Mouse (Mus musculus) midbrain, embryonic 16.5 days (tissue): ENCODE measurements at regions not wholly inside any gene's neighbourhood (a gene's known extent, or its start where the extent isn't known, plus 50 kb on each side); places are given as distances from the start of the nearest gene placed in this dataset.

Source experiments
- ATAC-seq: fragments of 200-750 bp; cut with Nextera tagmentation; 2 replicates; pipeline ENCODE4 v1.8.0; 2017; ENCODE audit warnings: moderate TSS enrichment
- H3K27ac ChIP-seq: fragments of 300-500 bp; sonication (generic); 2 replicates; pipeline ENCODE4 v1.5.1; 2014; ENCODE audit warnings: mild to moderate bottlenecking, low read length, mixed read lengths
- H3K27me3 ChIP-seq: fragments of 300-500 bp; sonication (generic); 2 replicates; pipeline ENCODE4 v1.6.1; 2014; ENCODE audit warnings: low read depth, low read length, mixed read lengths; ENCODE audit not compliant: control insufficient read depth, insufficient read depth
- H3K36me3 ChIP-seq: fragments of 300-500 bp; sonication (generic); 2 replicates; pipeline ENCODE4 v1.6.1; 2014; ENCODE audit warnings: mild to moderate bottlenecking, low read length, moderate library complexity, mixed read lengths; ENCODE audit not compliant: control insufficient read depth, insufficient read depth
- H3K4me1 ChIP-seq: fragments of 300-500 bp; sonication (generic); 2 replicates; pipeline ENCODE4 v1.6.1; 2014; ENCODE audit warnings: mild to moderate bottlenecking, low read length, mixed read lengths; ENCODE audit not compliant: control insufficient read depth, insufficient read depth
- H3K4me2 ChIP-seq: fragments of 300-500 bp; sonication (generic); 2 replicates; pipeline ENCODE4 v1.6.1; 2014; ENCODE audit warnings: mild to moderate bottlenecking, low read length, mixed read lengths
- H3K4me3 ChIP-seq: fragments of 300-500 bp; sonication (generic); 2 replicates; pipeline ENCODE4 v1.5.1; 2014; ENCODE audit warnings: low read depth, mild to moderate bottlenecking, low read length, moderate library complexity, mixed read lengths
- H3K9ac ChIP-seq: fragments of 300-500 bp; sonication (generic); 2 replicates; pipeline ENCODE4 v1.6.1; 2014; ENCODE audit warnings: low read depth, low read length, mixed read lengths
- H3K9me3 ChIP-seq: fragments of 300-500 bp; sonication (generic); replicated peaks from 2 replicates; pipeline ENCODE4 v1.6.1; 2014; ENCODE audit warnings: mild to moderate bottlenecking, low read length, mixed read lengths; ENCODE audit not compliant: control insufficient read depth, poor library complexity, severe bottlenecking
- WGBS: fragments of 180-500 bp; shearing (Covaris S2); extraction: QIAGEN DNeasy Blood & Tissue Kit; methylation state at CpG from one replicate; pipeline ENCODE4 v1.1.7; 2014; 5-methylcytosine and 5-hydroxymethylcytosine counted together

GRCm38 (mm10) chr13:52019647-52020046 is 173.2 kb downstream of the Gadd45g start:
- Histone ChIP-seq H3K36me3 (no peaks in the 10 kb centered on the region), H3K4me1 (peaks cover 25% of the 10 kb centered on the region), H3K27ac (no peak overlapping the region), H3K9ac (no peak overlapping the region), H3K4me2 (no peak overlapping the region), H3K27me3 (no peaks in the 10 kb centered on the region), H3K4me3 (no peak overlapping the region), H3K9me3 (no peaks in the 10 kb centered on the region)
- ATAC-seq = no peak
- 92% methylated on average over 8 of the region's 8 CpGs for WGBS

- Histone ChIP-seq H3K4me1 (peaks cover 19% of the 10 kb centered on the region), H3K27me3 (no peaks in the 10 kb centered on the region), H3K36me3 (no peaks in the 10 kb centered on the region), H3K9ac (no peak overlapping the region), H3K9me3 (no peaks in the 10 kb centered on the region), H3K27ac (no peak overlapping the region), H3K4me3 (no peak overlapping the region), H3K4me2 (no peak overlapping the region)
- peak; percentile 12; the same call in 1 of the 2 replicates for ATAC-seq
- WGBS = 34% methylated on average over 11 of the region's 11 CpGs
These were observed 174.7 kb downstream of the Gadd45g start for GRCm38 (mm10) chr13:52021150-52021549.

- ATAC-seq = no peak
- Histone ChIP-seq H3K27ac (no peak overlapping the region), H3K4me2 (no peak overlapping the region), H3K9me3 (no peaks in the 10 kb centered on the region), H3K4me3 (no peak overlapping the region), H3K36me3 (no peaks in the 10 kb centered on the region), H3K9ac (no peak overlapping the region), H3K4me1 (peaks cover 19% of the 10 kb centered on the region), H3K27me3 (no peaks in the 10 kb centered on the region)
- WGBS = 64% methylated on average over 6 of the region's 6 CpGs
These were observed 175.3 kb downstream of the Gadd45g start for GRCm38 (mm10) chr13:52021828-52022227.

- Histone ChIP-seq H3K4me1 (peaks cover 19% of the 10 kb centered on the region), H3K27ac (no peak overlapping the region), H3K4me3 (no peak overlapping the region), H3K27me3 (no peaks in the 10 kb centered on the region), H3K4me2 (no peak overlapping the region), H3K36me3 (no peaks in the 10 kb centered on the region), H3K9me3 (no peaks in the 10 kb centered on the region), H3K9ac (no peak overlapping the region)
- WGBS = 90% methylated on average over 4 of the region's 4 CpGs
- no peak for ATAC-seq
These were observed 176.1 kb downstream of the Gadd45g start for GRCm38 (mm10) chr13:52022529-52022928.

- H3K27ac ChIP-seq = no peak overlapping the region
- no peak for ATAC-seq
- H3K9ac ChIP-seq = no peak overlapping the region
- H3K4me2 ChIP-seq = no peak overlapping the region
- H3K9me3 ChIP-seq = no peaks in the 10 kb centered on the region
- peaks cover 19% of the 10 kb centered on the region for H3K4me1 ChIP-seq
- H3K27me3 ChIP-seq = no peaks in the 10 kb centered on the region
- H3K4me3 ChIP-seq = no peak overlapping the region
- 60% methylated on average over 2 of the region's 2 CpGs for WGBS
- no peaks in the 10 kb centered on the region for H3K36me3 ChIP-seq
These were observed 177.9 kb downstream of the Gadd45g start for GRCm38 (mm10) chr13:52024349-52024748.

- ATAC-seq = no peak
- WGBS = 46% methylated on average over 18 of the region's 18 CpGs
- Histone ChIP-seq H3K27ac (no peak overlapping the region), H3K4me3 (no peak overlapping the region), H3K4me2 (no peak overlapping the region), H3K9ac (no peak overlapping the region), H3K36me3 (no peaks in the 10 kb centered on the region), H3K4me1 (peaks cover 19% of the 10 kb centered on the region), H3K27me3 (no peaks in the 10 kb centered on the region), H3K9me3 (no peaks in the 10 kb centered on the region)
These were observed 178.5 kb downstream of the Gadd45g start for GRCm38 (mm10) chr13:52024832-52025481.

GRCm38 (mm10) chr13:52025482-52025848 is 179.0 kb downstream of the Gadd45g start:
- Histone ChIP-seq H3K4me1 (peaks cover 18% of the 10 kb centered on the region), H3K36me3 (no peaks in the 10 kb centered on the region), H3K9me3 (no peaks in the 10 kb centered on the region), H3K9ac (no peak overlapping the region), H3K27ac (no peak overlapping the region), H3K4me3 (no peak overlapping the region), H3K27me3 (no peaks in the 10 kb centered on the region), H3K4me2 (no peak overlapping the region)
- ATAC-seq = no peak
- WGBS = 77% methylated on average over 5 of the region's 5 CpGs

- H3K9ac ChIP-seq = no peak overlapping the region
- WGBS = 97% methylated on average over 7 of the region's 7 CpGs
- no peak overlapping the region for H3K4me3 ChIP-seq
- ATAC-seq = no peak
- H3K27me3 ChIP-seq = no peaks in the 10 kb centered on the region
- H3K9me3 ChIP-seq = no peaks in the 10 kb centered on the region
- H3K4me1 ChIP-seq = peaks cover 10% of the 10 kb centered on the region; the same call in 1 of the 2 replicates
- H3K4me2 ChIP-seq = no peak overlapping the region
- H3K36me3 ChIP-seq = no peaks in the 10 kb centered on the region
- H3K27ac ChIP-seq = no peak overlapping the region
These were observed 179.8 kb downstream of the Gadd45g start for GRCm38 (mm10) chr13:52026291-52026690.

GRCm38 (mm10) chr13:52029868-52030422 is 183.5 kb downstream of the Gadd45g start:
- 70% methylated on average over 3 of the region's 3 CpGs for WGBS
- no peak overlapping the region for H3K4me2 ChIP-seq
- no peaks in the 10 kb centered on the region for H3K36me3 ChIP-seq
- H3K27me3 ChIP-seq = no peaks in the 10 kb centered on the region
- peaks cover 4% of the 10 kb centered on the region; the same call in 1 of the 2 replicates for H3K4me1 ChIP-seq
- H3K4me3 ChIP-seq = no peak overlapping the region
- no peak overlapping the region for H3K9ac ChIP-seq
- ATAC-seq = peak; percentile 46
- H3K9me3 ChIP-seq = no peaks in the 10 kb centered on the region
- H3K27ac ChIP-seq = no peak overlapping the region
